Mouse (Mus musculus): ENCODE measurements around the gene Dpm2.

DNA sequence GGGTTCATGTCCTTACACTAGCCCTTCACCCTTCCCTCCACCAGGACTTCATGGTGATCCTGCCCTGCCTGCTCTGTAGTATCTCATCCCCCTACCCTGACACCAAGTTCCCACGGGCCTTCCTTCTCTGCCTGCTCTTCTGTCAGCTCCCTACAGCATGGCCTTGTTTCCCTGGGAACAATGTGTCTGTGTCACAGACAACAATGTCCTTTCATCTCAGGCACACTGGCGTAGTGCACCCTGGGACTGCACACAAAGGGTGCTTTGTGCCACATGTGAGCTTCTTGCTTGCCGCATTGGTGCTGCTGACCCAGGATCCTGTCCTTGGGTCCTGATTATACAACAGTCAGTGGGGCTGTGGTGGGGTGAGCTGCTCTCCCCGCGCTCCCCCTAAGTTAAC is 11.1 kb upstream of the Dpm2 start:
- TF ChIP-seq TAL1 (IDR thresholded peaks at IDR 0.05; ENCODE audit: low read length) (no peak), GATA1 (IDR thresholded peaks at IDR 0.05; ENCODE audit: low read length) (no peak)
